Mouse (Mus musculus) heart, postnatal 25 days (tissue): Measurements from ENCODE around the gene Sox6. TPM values are rescaled to one million over a fixed set of nuclear protein-coding genes. Genes with fewer than 3 reads are reported as not detected.

ENCODE experiments used
- DNase-seq: peaks from one replicate; pipeline ENCODE4 v3.0.0; 2022; ENCODE audit warnings: low spot score
- intact Hi-C: fragments of 180-260 bp; cut with DNase I; formaldehyde crosslinking; loops from one replicate; pipeline ENCODE4 v1.15.1; 2025
- total RNA-seq, 2 experiments: library from RNA; stranded (reverse); gene quantifications; 2 replicates each; pipeline ENCODE4 v1.2.3; 2021

Sox6 gene
- total RNA-seq, 2 experiments from 2014 or later = 27.4 to 36.9 TPM

DNA sequence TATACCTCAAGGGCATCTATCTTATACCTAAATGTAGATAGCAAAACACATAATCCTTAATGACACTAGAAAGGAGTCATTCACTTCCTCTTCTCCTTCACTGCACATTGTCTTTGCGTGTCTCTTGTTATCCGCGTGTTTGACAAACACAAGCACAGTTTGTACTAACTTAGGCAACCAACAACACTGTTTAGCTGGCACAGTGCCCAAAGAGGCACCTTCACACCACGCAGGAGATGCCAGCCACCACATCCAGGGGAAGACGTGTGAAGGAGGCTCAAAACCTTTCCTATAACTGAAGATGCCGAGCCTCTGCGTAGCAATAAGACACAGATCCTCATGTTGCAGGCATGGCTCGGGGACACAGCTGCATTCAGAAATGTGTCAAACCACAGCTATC, 345.4 kb downstream of the Sox6 start:
- intact Hi-C loops = no loop called here
- no peak for DNase-seq

DNA sequence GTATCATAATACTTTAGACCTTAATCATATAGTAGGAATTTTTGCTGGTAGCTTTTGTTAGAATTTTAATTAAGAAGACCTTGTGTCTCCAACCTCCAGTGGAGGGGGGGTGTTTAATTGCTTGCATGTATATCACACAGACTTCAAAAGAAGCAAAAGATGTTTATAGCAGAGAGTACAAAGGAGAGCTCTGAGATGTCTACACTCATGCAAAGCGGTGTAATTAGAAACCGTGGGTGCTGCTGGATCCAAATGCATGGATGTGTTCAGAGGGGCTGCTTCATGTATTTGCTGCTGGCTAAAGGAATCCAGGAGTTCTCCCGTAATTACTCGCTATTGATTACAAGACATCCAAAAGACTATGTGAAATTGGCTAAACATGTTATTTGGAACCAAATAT, 347.5 kb downstream of the Sox6 start:
- no peak for DNase-seq
- intact Hi-C loops = no loop called here

DNA sequence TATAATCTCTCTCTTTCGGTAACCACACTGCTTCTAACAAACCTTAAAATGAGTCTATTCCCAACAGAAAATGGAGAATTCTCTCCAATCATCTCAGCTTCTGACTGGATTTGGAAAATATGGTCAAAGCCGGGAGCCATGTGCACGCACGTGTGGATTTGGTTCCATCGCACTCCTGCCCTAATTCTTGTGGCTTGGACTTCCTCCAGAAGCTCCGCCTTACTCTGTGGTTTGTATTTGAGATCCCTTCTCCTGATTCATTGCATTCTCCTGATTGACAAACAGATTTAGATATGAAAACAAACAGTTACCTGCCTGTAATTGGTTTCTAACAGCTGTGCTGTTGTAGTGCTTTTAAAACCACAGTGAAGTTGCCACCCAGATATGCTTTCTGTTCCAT, 351.9 kb downstream of the Sox6 start:
- no peak for DNase-seq
- intact Hi-C loops = no loop called here

DNA sequence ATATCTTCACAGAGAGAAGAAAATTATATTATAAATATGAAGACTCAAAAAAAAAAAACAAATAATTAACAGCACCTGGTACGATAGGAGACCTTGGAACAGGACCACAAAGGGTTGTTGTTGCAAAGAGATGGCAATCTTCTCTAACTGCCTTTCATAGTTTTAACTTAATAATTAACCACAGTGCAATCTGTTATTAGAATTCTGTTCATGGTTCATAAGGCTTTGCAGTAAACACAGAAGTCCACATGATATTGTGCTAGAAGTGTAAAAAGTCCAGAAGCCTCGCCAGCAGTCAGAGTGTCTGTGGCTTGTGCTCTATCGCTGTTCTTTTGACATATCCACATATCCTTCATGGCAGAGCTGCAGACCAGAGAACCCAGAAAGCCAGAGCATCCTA, 354.5 kb downstream of the Sox6 start:
- no peak for DNase-seq
- intact Hi-C loops = no loop called here

DNA sequence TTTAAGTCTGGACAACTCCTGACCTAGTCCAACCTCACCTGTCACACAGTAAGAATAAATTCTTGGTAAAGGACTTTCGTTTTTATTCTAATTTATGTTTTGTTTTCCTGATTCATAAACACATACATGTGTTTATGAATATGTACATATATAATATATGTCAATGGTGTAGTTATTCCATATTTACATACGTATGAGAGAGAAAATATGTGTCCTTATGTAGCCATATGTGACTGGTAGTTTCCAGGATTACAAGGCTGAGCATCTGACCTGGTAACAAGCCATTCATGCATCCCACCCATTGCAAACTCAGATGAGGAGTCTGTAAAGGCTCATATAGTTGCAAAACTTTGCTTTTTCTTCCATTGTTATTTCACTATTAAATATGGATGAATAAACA, 366.8 kb downstream of the Sox6 start:
- no peak for DNase-seq
- intact Hi-C loops = no loop called here

DNA sequence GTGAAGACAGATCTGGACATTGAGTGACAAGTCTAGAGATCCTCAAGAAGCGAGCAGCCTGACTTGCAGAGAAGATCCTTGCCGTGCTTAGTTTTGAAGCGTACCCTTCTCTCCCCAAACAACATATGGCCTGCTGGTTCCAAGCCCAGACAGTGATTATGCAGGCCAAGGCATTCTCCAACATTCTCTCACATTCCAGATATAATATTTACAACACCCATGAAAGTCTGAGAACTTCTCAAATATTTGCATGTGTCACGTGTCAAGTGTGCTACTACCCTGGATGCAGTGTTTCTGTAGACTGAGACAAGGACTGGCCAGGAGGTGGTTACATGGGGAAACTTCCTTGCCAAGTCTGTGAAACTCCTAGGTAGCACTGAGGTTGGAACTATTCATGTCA, 367.3 kb downstream of the Sox6 start:
- DNase-seq = no peak
- intact Hi-C loops = no loop called here

DNA sequence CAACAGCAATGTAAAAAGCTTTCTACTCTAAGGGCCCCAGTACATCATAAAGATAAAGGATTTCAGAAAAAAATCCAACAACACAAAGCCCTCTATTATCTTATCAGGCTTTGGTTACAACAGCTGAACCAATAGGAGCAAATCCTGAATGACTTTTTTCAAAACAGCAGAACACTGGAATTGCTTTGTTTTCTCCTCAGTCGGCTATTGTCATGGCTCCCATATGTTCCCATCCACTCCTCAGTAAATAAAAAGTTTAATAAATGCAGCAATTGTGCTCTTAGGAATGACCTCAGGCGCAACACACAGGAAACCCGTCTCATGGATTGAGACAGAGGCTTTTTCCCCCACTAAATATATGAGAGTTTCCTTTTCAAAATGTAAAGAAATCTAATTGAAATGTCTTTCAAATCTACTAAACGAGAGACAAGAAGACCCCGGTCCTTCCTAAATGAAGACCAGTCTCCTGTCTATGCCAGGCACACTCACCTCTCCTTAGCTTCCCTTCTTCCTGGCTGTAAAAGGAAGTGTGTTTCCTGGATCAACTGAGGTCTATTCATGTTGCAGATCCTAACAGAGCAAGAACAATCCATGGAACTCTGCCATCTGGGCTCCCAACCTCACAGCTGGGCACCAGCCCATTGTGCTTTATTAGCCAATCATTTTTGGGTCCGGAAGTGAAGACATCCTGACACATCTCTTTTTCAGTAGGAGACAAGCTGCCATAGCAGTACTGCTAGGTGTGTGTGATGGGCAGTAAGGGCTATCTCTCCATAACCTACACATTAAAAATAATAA, 369.2 kb downstream of the Sox6 start:
- intact Hi-C loops = no loop called here

DNA sequence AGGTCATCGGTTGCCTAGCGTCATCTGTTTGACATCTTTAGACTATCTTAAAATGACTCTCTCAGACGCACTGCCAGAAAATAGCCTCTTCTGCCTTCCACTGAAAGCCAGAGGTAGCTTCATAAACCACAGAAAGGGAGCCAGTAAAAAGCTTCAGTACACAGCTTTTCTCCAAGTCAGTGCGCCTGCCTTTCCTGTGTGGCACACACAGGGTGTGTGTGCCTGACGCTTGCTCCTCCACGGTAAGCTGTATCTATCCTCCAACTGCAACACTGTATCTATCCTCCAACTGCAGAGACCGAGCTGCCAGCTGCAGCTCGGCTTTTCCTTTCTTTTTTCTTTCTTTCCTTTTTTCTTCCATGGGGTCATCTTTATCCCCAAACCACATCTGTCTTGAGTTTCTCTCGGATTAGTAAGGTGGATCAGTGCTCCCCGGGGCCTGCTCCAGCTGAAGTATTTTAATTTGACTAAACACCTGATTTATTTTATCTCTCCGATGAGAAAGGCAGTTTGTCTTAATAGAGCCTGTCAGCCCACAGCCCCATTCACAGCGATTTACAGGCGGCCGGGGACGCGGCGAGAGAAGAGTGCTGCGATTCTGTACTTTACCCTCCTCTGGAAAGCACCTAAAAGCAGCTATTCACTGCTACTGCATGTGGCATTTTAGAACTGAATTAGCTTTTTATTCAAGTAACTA, 371.8 kb downstream of the Sox6 start:
- intact Hi-C loops = no loop called here
- no peak for DNase-seq

More for the DNA sequence above, 369.2 kb downstream of the Sox6 start:
- DNase-seq = no peak

DNA sequence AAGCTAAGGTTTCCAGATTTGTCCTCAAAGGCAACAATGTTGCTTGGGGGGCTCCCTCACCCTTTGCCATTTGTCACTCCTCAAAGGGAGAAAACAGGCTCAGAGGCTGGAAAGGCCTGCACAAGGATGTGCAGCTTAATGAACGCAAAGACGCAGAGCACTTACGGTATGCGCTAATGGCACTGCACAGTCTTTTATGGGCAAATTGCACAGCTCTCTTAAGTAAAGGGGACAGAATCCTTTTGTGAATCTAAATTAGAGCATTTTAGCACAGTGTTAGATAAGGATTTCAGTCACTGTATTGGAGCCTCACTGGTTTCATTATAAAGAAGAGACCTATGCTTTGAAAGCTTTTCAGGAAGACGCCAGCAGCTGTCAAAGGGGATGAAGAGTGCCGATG, 375.2 kb downstream of the Sox6 start:
- intact Hi-C loops = no loop called here
- DNase-seq = no peak

DNA sequence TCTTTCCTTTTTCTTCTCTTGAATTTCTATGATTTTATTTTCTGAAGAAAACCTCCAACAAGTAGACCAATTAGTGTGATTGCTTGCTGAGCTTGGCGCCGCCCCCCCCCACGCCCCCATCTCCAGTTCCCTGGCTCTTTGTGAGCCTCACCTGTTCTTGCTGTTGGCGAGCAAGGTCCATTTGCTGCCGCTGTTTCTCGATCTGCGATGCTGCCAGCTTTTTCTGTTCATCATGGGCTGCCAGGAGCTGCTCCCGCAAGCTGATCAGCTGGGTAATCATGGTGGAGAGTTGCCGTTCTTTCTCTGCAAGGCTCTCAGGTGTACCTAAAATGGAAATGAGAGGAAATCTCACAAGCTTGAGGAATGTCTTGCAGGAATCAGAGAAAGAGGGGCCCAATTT, 376.5 kb downstream of the Sox6 start:
- intact Hi-C loops = no loop called here
- DNase-seq = no peak

DNA sequence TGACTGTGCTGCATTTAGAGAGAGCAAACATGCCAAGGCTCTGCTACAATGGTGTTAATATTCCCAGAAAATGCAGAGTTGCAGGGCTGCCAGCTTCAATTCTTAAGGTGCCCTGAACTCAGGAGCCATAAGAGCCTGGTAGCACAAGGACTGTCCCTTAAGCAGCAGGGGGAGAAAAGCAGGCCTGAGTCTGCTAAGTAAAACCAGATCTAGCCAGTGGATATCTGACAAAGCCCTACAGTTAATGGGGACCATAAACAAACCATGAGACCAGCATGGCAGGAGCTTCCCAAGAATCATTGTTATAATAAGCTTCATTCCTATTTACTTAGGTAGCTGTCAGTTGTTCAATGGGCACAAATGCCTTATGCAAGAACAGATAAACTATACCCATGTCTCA, 391.9 kb downstream of the Sox6 start:
- intact Hi-C loops = no loop called here

DNA sequence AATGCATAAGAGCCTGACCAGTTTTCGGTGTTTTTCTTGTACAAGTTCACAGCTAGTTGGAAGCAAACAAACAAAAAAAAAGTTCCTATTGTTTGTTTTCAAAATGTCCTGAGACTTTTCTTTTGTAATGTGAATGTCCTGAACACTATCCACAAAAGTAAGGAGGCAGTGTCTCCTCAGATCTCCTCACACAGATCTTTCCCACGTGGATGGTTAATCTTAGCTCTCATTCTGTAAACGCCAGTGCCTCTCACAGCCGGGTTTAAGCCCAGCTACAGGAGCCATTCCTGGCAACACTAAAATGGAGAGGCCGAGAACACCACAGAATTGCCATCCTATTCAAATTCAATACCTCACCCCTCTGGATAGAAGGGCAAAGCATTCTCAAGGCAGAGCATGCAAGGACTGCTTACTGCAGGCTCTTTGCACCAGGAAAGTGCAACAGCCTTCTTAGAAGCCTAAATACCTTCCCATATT, 392.6 kb downstream of the Sox6 start:
- intact Hi-C loops = no loop called here
- DNase-seq = no peak

More for the DNA sequence above, 391.9 kb downstream of the Sox6 start:
- DNase-seq = no peak

DNA sequence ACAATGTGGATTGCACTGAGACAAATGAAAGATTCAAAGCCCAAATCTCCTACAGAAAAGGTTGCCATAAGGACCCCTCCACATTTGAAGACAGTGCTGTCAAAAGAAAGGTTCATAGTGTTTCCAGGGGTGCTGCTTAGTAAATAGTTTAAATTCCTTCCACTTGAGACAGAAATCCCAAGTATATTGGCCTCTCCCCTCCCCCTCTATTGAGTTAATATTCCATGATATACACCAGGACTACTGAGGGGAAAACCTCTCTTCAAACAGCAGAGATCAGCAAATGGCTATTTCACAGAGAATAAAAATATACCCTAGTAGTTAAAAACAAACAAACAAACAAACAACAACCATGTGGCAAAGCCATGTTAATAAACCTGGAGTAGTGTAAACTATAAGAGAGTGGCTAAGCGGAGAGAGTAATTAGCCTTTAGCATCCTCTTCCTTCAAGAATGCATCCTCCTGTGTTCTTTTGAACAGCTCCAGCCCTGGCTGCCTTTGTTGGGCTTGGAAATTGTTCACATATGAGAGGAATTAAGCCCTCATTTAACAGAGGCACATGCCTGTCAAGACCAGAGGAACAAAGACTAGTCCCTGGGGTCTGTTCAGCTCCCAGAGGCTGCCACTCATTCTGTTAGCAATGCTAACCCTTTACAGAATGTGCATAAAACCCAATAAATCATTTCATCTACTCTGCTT, 393.2 kb downstream of the Sox6 start:
- intact Hi-C loops = no loop called here
- no peak for DNase-seq

DNA sequence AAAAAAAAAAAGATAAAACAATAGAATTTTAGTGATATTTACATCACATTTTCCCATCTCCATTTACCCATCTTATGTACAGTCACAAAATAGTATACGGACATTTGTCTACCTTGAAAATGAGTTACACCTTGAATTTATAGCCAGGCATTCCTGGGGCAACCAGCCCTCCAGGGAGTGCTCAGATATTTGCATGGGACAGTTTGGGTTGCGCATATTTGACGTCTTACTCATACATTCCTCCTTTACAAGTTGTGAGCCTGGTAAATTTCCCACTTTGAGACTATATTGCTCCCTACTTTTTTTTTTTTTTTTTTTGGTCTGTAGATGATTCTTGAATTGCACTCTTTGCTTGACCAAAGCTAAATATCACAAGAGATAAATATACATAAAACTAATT, 407.9 kb downstream of the Sox6 start:
- DNase-seq = no peak
- intact Hi-C loops = no loop called here

DNA sequence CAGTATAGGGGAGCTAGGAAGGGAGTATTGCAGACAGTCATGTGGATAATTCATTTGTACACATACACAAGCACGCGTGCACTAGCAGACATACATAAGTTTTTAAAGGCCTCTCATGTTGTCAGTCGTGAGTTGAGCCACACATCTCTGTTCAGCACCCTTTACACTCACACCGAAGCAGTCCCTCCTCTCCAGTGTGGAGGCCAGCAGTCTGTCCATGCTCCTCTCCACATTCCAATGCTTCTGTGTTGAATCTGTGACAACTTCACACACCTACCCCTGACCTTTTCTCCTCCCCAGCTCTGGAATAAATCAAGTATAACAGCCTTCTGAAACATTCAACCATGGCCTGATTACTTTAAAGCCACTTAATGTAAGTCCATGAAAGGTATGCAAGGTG, 408.3 kb downstream of the Sox6 start:
- no peak for DNase-seq
- intact Hi-C loops = no loop called here

DNA sequence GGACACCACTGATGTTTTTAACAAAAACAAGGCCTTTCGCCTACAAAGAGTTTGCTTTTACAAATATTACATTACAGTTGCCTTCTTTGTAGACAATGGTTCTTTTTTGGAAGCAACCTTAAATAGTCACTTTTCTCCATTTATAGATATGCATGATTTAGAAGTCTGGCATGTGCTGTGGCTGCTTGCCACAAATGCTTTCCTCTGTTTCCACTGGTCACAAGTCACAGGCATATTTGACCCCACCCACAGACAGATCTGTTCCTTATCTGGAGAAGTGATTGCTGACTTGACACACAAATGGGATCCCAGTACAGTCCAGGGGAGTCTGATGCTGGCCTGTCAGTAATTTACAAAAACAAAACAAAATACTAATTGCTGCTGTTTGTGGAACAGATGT, 409.8 kb downstream of the Sox6 start:
- DNase-seq = no peak
- intact Hi-C loops = no loop called here

DNA sequence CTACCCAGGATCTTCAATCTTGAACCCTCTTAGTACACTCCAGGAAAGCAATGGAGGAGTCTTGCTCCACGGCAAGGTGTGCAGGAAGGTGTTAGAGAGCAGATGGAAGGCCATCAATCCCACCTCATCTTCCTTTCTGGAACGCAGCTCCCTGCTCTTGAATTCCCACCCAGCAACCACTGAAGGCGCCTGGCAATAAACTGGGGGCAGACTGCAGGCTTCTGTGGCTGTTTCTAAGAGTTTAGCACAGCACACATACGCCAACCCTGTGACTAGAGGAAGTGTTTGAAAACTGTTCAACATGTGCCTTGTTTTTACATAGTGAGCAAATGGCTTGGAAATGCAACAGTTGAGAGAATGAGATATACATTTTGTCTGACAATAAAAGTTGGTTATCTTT, 412.6 kb downstream of the Sox6 start:
- intact Hi-C loops = no loop called here
- DNase-seq = no peak

DNA sequence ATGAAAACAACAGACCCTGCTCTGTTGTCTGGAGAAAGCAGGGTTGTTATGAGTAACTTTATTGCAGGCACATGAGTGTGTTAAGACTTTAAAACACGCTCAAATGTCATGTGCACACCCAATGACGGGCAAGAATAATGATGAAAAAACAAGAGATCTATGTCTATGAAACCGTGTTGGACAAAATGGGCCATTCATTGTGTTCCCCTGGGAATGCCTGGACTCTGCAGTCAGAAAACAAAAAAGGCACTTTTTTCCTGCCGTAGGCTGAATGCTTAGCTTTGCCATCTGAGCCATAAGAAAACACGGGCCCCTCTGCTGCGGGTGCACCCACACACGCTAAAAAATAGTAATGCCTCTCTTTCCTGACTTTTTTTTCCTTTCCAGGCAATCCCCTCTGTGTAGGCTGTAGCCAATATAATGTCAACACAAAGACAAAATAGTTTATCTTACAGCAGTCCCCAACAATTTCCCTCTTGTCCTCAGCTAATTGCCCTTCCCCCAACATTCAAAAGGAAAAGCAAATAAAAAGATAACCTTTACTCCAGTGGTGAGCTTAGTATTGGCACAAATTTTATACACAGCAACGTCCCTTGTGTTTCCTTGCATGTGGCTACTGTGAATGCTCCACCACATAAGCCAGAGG, 413.6 kb downstream of the Sox6 start:
- intact Hi-C loops = no loop called here

DNA sequence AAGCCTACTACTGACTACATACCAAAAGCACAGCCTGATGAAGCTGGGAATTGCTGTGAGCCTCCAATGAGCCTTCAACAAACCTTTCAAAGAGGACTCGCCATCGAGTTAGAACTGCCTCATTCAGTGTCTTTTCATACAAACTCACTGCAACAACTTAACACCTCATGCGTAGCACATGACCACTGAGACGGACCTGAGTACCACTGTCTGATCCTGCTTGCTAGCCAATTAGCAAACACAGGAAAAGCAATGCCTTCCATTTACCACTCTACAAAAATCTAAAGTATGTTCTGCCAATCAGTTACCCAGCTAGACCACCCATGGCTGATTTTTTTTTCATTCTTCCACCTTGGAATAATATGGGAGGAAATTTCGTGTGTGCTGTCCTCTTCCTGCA, 414.1 kb downstream of the Sox6 start:
- DNase-seq = no peak
- intact Hi-C loops = no loop called here

More for the DNA sequence above, 413.6 kb downstream of the Sox6 start:
- no peak for DNase-seq

DNA sequence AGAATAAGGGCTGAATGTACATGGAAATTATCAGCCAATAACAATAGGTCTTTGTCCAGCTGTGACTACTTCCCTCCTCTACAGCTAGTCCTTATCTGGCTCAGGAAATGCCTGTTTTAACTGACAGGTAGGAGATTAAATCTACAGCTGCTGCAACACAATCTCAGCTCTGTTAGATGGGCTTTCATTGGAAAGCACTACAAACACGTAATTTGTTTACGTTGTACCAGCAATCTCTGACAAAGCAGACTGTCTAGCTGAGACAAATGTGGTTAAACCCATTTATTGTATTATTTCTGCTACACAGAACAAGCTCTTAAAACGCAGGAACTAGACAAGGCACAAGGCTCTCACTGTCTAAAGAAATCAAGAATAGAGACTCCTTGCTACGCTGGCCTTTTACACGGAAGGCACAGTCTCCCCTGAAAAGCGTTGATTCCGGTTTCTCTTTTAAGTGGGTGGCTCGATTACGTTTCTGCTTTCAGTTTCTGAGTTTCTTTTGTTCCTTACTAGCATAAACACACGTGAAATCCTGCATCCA, 422.8 kb downstream of the Sox6 start:
- no peak for DNase-seq
- intact Hi-C loops = no loop called here
